In genomic region chr14:74926899-74927571, GRCm38 (mm10) we compare ENCODE assay signal across 12 mouse cellular contexts. TPM values are rescaled to one million over a fixed set of nuclear protein-coding genes. Genes with fewer than 3 reads are reported as not detected.
DNase-seq lines count a peak whose midpoint lies in the region; ATAC-seq and TF ChIP-seq lines count a peak whose summit lies in the region.
"Had no signal": no experiment of that assay in that cellular context is flagged by ENCODE, and none has a peak within 500 bp of the region (broad histone marks: within the 10 kb centered on the region; RNA-seq: fewer than 3 reads in every experiment).

No protein-coding gene starts in this region.

- peak; percentile 76 for DNase-seq in lung, embryonic 14.5 days
- DNase-seq in lung, postnatal 36 days: no peak
- DNase-seq in embryonic facial prominence, embryonic 14.5 days (ENCODE audit: low spot score): peak; percentile 78
- no peak for DNase-seq in hindbrain, embryonic 14.5 days (ENCODE audit: low spot score)
- DNase-seq in layer of hippocampus, postnatal 25 days (ENCODE audit: extremely low spot score in 1 of 2, low spot score in 1 of 2): no peak
- DNase-seq in layer of hippocampus, adult 2 months (ENCODE audit: low spot score in 2 of 2): no peak
- DNase-seq: gastrocnemius, postnatal 36 days; kidney, postnatal 25 days; liver, embryonic 13.5 days had no signal

- TF ChIP-seq CTCF in lung, embryonic 14.5 days (IDR thresholded peaks at IDR 0.05; ENCODE audit: low read depth): no peak
- TF ChIP-seq CTCF in layer of hippocampus, adult 2 months (conservative IDR thresholded peaks at IDR 0.05): no peak

- peak overlapping the region; percentile 7; the same call in 1 of the 2 replicates for H3K4me2 ChIP-seq in lung, embryonic 14.5 days
- H3K4me2 ChIP-seq in embryonic facial prominence, embryonic 14.5 days (ENCODE audit: low read depth, low read length): no peak overlapping the region
- H3K4me2 ChIP-seq in hindbrain, embryonic 14.5 days (replicated peaks): no peak overlapping the region
- H3K4me2 ChIP-seq in neural tube, embryonic 14.5 days (ENCODE audit: low read depth, low read length): no peak overlapping the region
- H3K4me2 ChIP-seq: liver, embryonic 13.5 days had no signal

- no peaks in the 10 kb centered on the region for H3K27me3 ChIP-seq in lung, embryonic 14.5 days (ENCODE audit: insufficient read depth, low read length)
- no peaks in the 10 kb centered on the region for H3K27me3 ChIP-seq in embryonic facial prominence, embryonic 14.5 days (replicated peaks; ENCODE audit: control insufficient read depth, insufficient read depth, low read length)
- H3K27me3 ChIP-seq in hindbrain, embryonic 14.5 days (ENCODE audit: control insufficient read depth, insufficient read depth, low read length): no peaks in the 10 kb centered on the region
- H3K27me3 ChIP-seq in neural tube, embryonic 14.5 days (ENCODE audit: control insufficient read depth, insufficient read depth, low read length): no peaks in the 10 kb centered on the region
- H3K27me3 ChIP-seq: liver, embryonic 13.5 days had no signal

- H3K27ac ChIP-seq in lung, embryonic 14.5 days (ENCODE audit: low read depth): no peak overlapping the region
- H3K27ac ChIP-seq in embryonic facial prominence, embryonic 14.5 days (replicated peaks; ENCODE audit: low read depth, low read length): no peak overlapping the region
- no peak overlapping the region for H3K27ac ChIP-seq in hindbrain, embryonic 14.5 days
- no peak overlapping the region for H3K27ac ChIP-seq in neural tube, embryonic 14.5 days (ENCODE audit: low read depth, low read length)
- H3K27ac ChIP-seq in layer of hippocampus, adult 2 months: no peak overlapping the region
- H3K27ac ChIP-seq: liver, embryonic 13.5 days had no signal

- peaks cover 19% of the 10 kb centered on the region for H3K4me1 ChIP-seq in lung, embryonic 14.5 days (ENCODE audit: insufficient read depth)
- H3K4me1 ChIP-seq in embryonic facial prominence, embryonic 14.5 days (ENCODE audit: control insufficient read depth, insufficient read depth, low read length): peaks cover 22% of the 10 kb centered on the region
- H3K4me1 ChIP-seq in hindbrain, embryonic 14.5 days (replicated peaks; ENCODE audit: control insufficient read depth, insufficient read depth, low read length): peaks cover 18% of the 10 kb centered on the region; the same call in 1 of the 2 replicates
- H3K4me1 ChIP-seq in neural tube, embryonic 14.5 days (ENCODE audit: control insufficient read depth, insufficient read depth, low read length): peaks cover 9% of the 10 kb centered on the region; the same call in 1 of the 2 replicates

- no peaks in the 10 kb centered on the region for H3K9me3 ChIP-seq in lung, embryonic 14.5 days (ENCODE audit: low read depth, low read length)
- H3K9me3 ChIP-seq in embryonic facial prominence, embryonic 14.5 days (ENCODE audit: control insufficient read depth, low read length): 0 out of 2 replicates have a peak, but pooled peaks cover 4% of the 10 kb centered on the region
- no peaks in the 10 kb centered on the region for H3K9me3 ChIP-seq in hindbrain, embryonic 14.5 days (ENCODE audit: control insufficient read depth, low read length)
- no peaks in the 10 kb centered on the region for H3K9me3 ChIP-seq in neural tube, embryonic 14.5 days (ENCODE audit: control insufficient read depth, low read length)
- H3K9me3 ChIP-seq: G1E; liver, embryonic 13.5 days had no signal

- peak; percentile 91 for ATAC-seq in lung, embryonic 14.5 days (ENCODE audit: insufficient read depth)
- ATAC-seq in embryonic facial prominence, embryonic 14.5 days (ENCODE audit: low read depth): peak; percentile 78
- ATAC-seq in hindbrain, embryonic 14.5 days (ENCODE audit: low FRiP score): peak; percentile 38; the same call in 1 of the 2 replicates
- ATAC-seq in neural tube, embryonic 14.5 days (ENCODE audit: low read depth): peak; percentile 59; the same call in 1 of the 2 replicates

- H3K36me3 ChIP-seq in lung, embryonic 14.5 days (ENCODE audit: insufficient read depth): no peaks in the 10 kb centered on the region
- H3K36me3 ChIP-seq in embryonic facial prominence, embryonic 14.5 days (ENCODE audit: control insufficient read depth, insufficient read depth, low read length): no peaks in the 10 kb centered on the region
- no peaks in the 10 kb centered on the region for H3K36me3 ChIP-seq in hindbrain, embryonic 14.5 days (replicated peaks; ENCODE audit: control insufficient read depth, insufficient read depth)
- no peaks in the 10 kb centered on the region for H3K36me3 ChIP-seq in neural tube, embryonic 14.5 days (ENCODE audit: control insufficient read depth, insufficient read depth, low read length)
- H3K36me3 ChIP-seq: G1E; liver, embryonic 13.5 days had no signal

- WGBS in lung, embryonic 14.5 days: 33% methylated on average over 11 of the region's 11 CpGs
- WGBS in embryonic facial prominence, embryonic 14.5 days: 43% methylated on average over 11 of the region's 11 CpGs
- WGBS in hindbrain, embryonic 14.5 days: 38% methylated on average over 11 of the region's 11 CpGs
- WGBS in neural tube, embryonic 14.5 days: 42% methylated on average over 11 of the region's 11 CpGs

- no peak overlapping the region for H3K9ac ChIP-seq in lung, embryonic 14.5 days
- H3K9ac ChIP-seq in embryonic facial prominence, embryonic 14.5 days (ENCODE audit: low read depth, low read length): no peak overlapping the region
- no peak overlapping the region for H3K9ac ChIP-seq in hindbrain, embryonic 14.5 days
- no peak overlapping the region for H3K9ac ChIP-seq in neural tube, embryonic 14.5 days (replicated peaks; ENCODE audit: low read depth, low read length)
- H3K9ac ChIP-seq: liver, embryonic 13.5 days had no signal

- H3K4me3 ChIP-seq in lung, embryonic 14.5 days (ENCODE audit: low read depth, low read length): no peak overlapping the region
- H3K4me3 ChIP-seq in embryonic facial prominence, embryonic 14.5 days (ENCODE audit: low read depth, low read length): no peak overlapping the region
- H3K4me3 ChIP-seq in hindbrain, embryonic 14.5 days (replicated peaks; ENCODE audit: low read length): no peak overlapping the region
- H3K4me3 ChIP-seq in neural tube, embryonic 14.5 days (ENCODE audit: low read depth, low read length): no peak overlapping the region
- H3K4me3 ChIP-seq in layer of hippocampus, adult 2 months: no peak overlapping the region
- H3K4me3 ChIP-seq: erythroblast, embryonic 14.5 days; liver, embryonic 13.5 days had no signal

RNA-seq across cellular contexts. Expression of gene Lrch1, which starts 20.6 kb away (rescaled TPM):
- 18.9 and 23.9 TPM in 2 replicates for polyA plus RNA-seq in lung, embryonic 14.5 days (2014; fragmentation: Nextera tagmentation; extraction: Ambion mirVana)
- 15.6 TPM in 2 replicates for polyA plus RNA-seq in embryonic facial prominence, embryonic 14.5 days (2014; fragmentation: Nextera tagmentation; extraction: Ambion mirVana)
- polyA plus RNA-seq in hindbrain, embryonic 14.5 days (2014; fragmentation: Nextera tagmentation; extraction: Ambion mirVana): 16.7 and 22.0 TPM in 2 replicates
- polyA plus RNA-seq in neural tube, embryonic 14.5 days (2014; fragmentation: Nextera tagmentation; extraction: Ambion mirVana): 14.8 and 21.7 TPM in 2 replicates
- total RNA-seq in layer of hippocampus, postnatal 25 days (2021): 10 to 100 TPM; 17.8 to 18.9 TPM
- 10 to 100 TPM; 17.5 to 24.7 TPM for total RNA-seq in layer of hippocampus, adult 2 months (2021)
- polyA plus RNA-seq: G1E had no signal

Comparison
In these comparisons a context has a peak if more than half of its experiments do, and no peak if none do; other contexts are left out.
1. DNase-seq: peak in lung, embryonic 14.5 days (single experiment) and embryonic facial prominence, embryonic 14.5 days (single experiment); none in lung, postnatal 36 days (single experiment), hindbrain, embryonic 14.5 days (single experiment), layer of hippocampus, postnatal 25 days (0 of 2) and layer of hippocampus, adult 2 months (0 of 2).
2. ATAC-seq: peak in every context shown above with its lines; median percentile 91 in lung, embryonic 14.5 days; 78 in embryonic facial prominence, embryonic 14.5 days; 59 in neural tube, embryonic 14.5 days; 38 in hindbrain, embryonic 14.5 days.